Mouse (Mus musculus) hindbrain, embryonic 15.5 days (tissue): ENCODE data around the gene Prkar1b. TPM values are rescaled to one million over a fixed set of nuclear protein-coding genes. Genes with fewer than 3 reads are reported as not detected.
A peak's percentile ranks its signal among the peaks of the same experiment; 100 is the strongest.

Experiments
- ATAC-seq: fragments of 200-750 bp; cut with Nextera tagmentation; 2 replicates; pipeline ENCODE4 v1.8.0; 2017; ENCODE audit warnings: low read depth, moderate number of reproducible peaks, moderate TSS enrichment; ENCODE audit not compliant: low FRiP score
- H3K27ac ChIP-seq: fragments of 300-500 bp; sonication (generic); replicated peaks from 2 replicates; pipeline ENCODE4 v1.5.1; 2015; ENCODE audit warnings: mild to moderate bottlenecking, inconsistent platforms
- H3K27me3 ChIP-seq: fragments of 300-500 bp; sonication (generic); 2 replicates; pipeline ENCODE4 v1.6.1; 2015; ENCODE audit warnings: control low read depth, inconsistent platforms
- H3K36me3 ChIP-seq: fragments of 300-500 bp; sonication (generic); 2 replicates; pipeline ENCODE4 v1.6.1; 2015; ENCODE audit warnings: control low read depth, inconsistent platforms
- H3K4me1 ChIP-seq: fragments of 300-500 bp; sonication (generic); replicated peaks from 2 replicates; pipeline ENCODE4 v1.6.1; 2015; ENCODE audit warnings: control low read depth, inconsistent platforms
- H3K4me2 ChIP-seq: fragments of 300-500 bp; sonication (generic); 2 replicates; pipeline ENCODE4 v1.6.1; 2015; ENCODE audit warnings: moderate library complexity, mild to moderate bottlenecking, inconsistent platforms
- H3K4me3 ChIP-seq: fragments of 300-500 bp; sonication (generic); 2 replicates; pipeline ENCODE4 v1.5.1; 2015; ENCODE audit warnings: mild to moderate bottlenecking, inconsistent platforms
- H3K9ac ChIP-seq: fragments of 300-500 bp; sonication (generic); 2 replicates; pipeline ENCODE4 v1.6.1; 2015; ENCODE audit warnings: inconsistent platforms
- H3K9me3 ChIP-seq: fragments of 300-500 bp; sonication (generic); 2 replicates; pipeline ENCODE4 v1.6.1; 2016; ENCODE audit warnings: control low read depth, inconsistent platforms
- WGBS: fragments of 180-500 bp; shearing (Covaris S2); methylation state at CpG from one replicate; pipeline ENCODE4 v1.1.7; 2015; 5-methylcytosine and 5-hydroxymethylcytosine counted together
- polyA plus RNA-seq: library from polyadenylated mRNA; unstranded; fragments of >200 nt; fragmentation: Nextera tagmentation; extraction: Ambion mirVana; gene quantifications from 2 replicates; pipeline ENCODE4 v1.2.1, GENCODE M21; 2015

The Prkar1b gene
- polyA plus RNA-seq, 1 experiment from 2014 or later = 294 TPM

DNA sequence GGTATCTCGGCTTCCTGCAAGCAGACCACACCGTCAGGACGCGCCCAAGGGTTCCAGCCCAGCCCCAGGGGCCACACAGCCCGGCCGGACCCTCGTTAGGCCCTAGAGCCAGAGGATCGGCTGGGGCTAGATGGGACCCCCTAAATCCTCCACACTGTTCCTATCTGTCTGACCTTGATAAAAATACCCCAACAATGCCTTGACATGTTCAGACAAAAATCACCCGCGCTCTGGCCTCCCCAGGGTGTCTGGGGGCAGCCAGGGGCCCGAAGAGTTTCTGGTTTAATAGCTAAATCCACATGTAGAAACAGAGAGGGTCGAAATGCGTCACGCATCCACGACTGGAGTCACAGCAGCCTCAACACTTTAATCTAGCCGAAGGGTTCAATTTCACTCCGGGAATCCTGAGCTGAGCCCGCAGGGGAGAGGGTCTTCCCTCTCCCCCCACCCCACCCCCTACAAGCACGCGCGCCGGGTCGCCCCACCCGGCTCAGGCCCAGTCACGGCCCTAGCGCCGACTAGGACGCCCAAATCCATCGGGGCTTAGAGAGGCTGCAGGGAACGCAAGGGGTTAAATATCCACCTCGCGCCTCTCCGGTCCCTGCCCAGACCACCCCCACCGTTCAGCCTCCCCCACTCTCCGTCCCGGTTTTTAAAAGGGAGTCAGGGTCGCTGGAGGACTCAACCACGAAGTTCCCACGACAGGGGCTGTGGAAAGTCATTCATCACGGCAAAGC lies 156.3 kb downstream of the Prkar1b start:
- ATAC-seq = no peak
- H3K9me3 ChIP-seq = no peaks in the 10 kb centered on the region
- WGBS = under 1% methylated on average over 40 of the region's 40 CpGs
- peaks cover 39% of the 10 kb centered on the region for H3K27me3 ChIP-seq
- peaks cover 63% of the 10 kb centered on the region for H3K4me1 ChIP-seq
- peak overlapping the region; percentile 95 for H3K4me2 ChIP-seq
- no peaks in the 10 kb centered on the region for H3K36me3 ChIP-seq
- H3K9ac ChIP-seq = peak overlapping the region; percentile 87
- peak overlapping the region; percentile 75 for H3K4me3 ChIP-seq
- 0 out of 2 replicates have a peak overlapping the region, but pooled peaks have one; percentile 41 for H3K27ac ChIP-seq

GRCm38 (mm10) chr5:138992611-138993370 lies 157.0 kb downstream of the Prkar1b start:
- H3K9ac ChIP-seq = peak overlapping the region; percentile 87
- H3K4me2 ChIP-seq = peak overlapping the region; percentile 95
- no peak overlapping the region for H3K27ac ChIP-seq
- H3K36me3 ChIP-seq = no peaks in the 10 kb centered on the region
- 2% methylated on average over 59 of the region's 59 CpGs for WGBS
- peaks cover 32% of the 10 kb centered on the region for H3K27me3 ChIP-seq
- no peak for ATAC-seq
- peaks cover 63% of the 10 kb centered on the region for H3K4me1 ChIP-seq
- H3K4me3 ChIP-seq = peak overlapping the region; percentile 75
- no peaks in the 10 kb centered on the region for H3K9me3 ChIP-seq

- Histone ChIP-seq H3K9me3 (no peaks in the 10 kb centered on the region), H3K36me3 (no peaks in the 10 kb centered on the region), H3K27ac (no peak overlapping the region), H3K9ac (no peak overlapping the region), H3K4me3 (no peak overlapping the region), H3K27me3 (peaks cover 23% of the 10 kb centered on the region), H3K4me1 (peaks cover 53% of the 10 kb centered on the region), H3K4me2 (no peak overlapping the region)
- no peak for ATAC-seq
- 44% methylated on average over 4 of the region's 4 CpGs for WGBS
Observed at GRCm38 (mm10) chr5:138991734-138992133, 158.1 kb downstream of the Prkar1b start.

- H3K4me2 ChIP-seq = no peak overlapping the region
- H3K27me3 ChIP-seq = peaks cover 20% of the 10 kb centered on the region
- 56% methylated on average over 7 of the region's 7 CpGs for WGBS
- peaks cover 8% of the 10 kb centered on the region; the same call in 1 of the 2 replicates for H3K36me3 ChIP-seq
- H3K4me3 ChIP-seq = no peak overlapping the region
- no peaks in the 10 kb centered on the region for H3K9me3 ChIP-seq
- H3K4me1 ChIP-seq = peaks cover 44% of the 10 kb centered on the region
- no peak for ATAC-seq
- no peak overlapping the region for H3K9ac ChIP-seq
- H3K27ac ChIP-seq = no peak overlapping the region
Observed at GRCm38 (mm10) chr5:138990659-138991380, 159.0 kb downstream of the Prkar1b start.

- 63% methylated on average over 6 of the region's 6 CpGs for WGBS
- Histone ChIP-seq H3K4me2 (no peak overlapping the region), H3K27me3 (peaks cover 20% of the 10 kb centered on the region), H3K9ac (no peak overlapping the region), H3K9me3 (no peaks in the 10 kb centered on the region), H3K4me1 (peaks cover 42% of the 10 kb centered on the region), H3K4me3 (no peak overlapping the region), H3K36me3 (peaks cover 21% of the 10 kb centered on the region; the same call in 1 of the 2 replicates), H3K27ac (no peak overlapping the region)
- no peak for ATAC-seq
Observed at GRCm38 (mm10) chr5:138989567-138989966, 160.2 kb downstream of the Prkar1b start.

DNA sequence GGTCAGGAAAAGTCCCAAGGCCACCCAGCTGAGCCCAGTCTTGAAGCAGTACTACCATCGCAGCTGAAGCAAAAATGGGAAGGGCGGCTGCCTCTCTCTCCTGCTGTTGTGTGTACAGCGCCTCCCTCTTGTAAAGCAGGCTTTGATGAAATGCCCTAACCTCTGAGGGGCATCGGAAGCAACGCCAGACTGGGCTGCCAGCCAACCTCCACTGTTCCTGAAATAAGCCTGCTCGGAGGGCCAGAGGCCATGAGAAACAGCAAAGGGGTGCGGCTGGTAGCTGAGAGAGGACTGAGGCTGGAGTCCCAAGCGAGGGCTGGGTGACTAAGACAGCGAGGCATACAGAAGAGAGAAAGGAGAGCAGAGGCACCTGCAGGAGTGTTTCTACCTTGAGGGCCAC lies 161.0 kb downstream of the Prkar1b start:
- Histone ChIP-seq H3K27ac (no peak overlapping the region), H3K4me2 (no peak overlapping the region), H3K36me3 (peaks cover 26% of the 10 kb centered on the region; the same call in 1 of the 2 replicates), H3K27me3 (peaks cover 20% of the 10 kb centered on the region), H3K4me3 (no peak overlapping the region), H3K4me1 (peaks cover 34% of the 10 kb centered on the region), H3K9me3 (no peaks in the 10 kb centered on the region), H3K9ac (no peak overlapping the region)
- peak; percentile 7; the same call in 1 of the 2 replicates for ATAC-seq
- WGBS = 32% methylated on average over 9 of the region's 9 CpGs

- 54% methylated on average over 10 of the region's 10 CpGs for WGBS
- Histone ChIP-seq H3K36me3 (peaks cover 26% of the 10 kb centered on the region; the same call in 1 of the 2 replicates), H3K27me3 (peaks cover 20% of the 10 kb centered on the region), H3K4me3 (no peak overlapping the region), H3K4me1 (peaks cover 26% of the 10 kb centered on the region), H3K27ac (no peak overlapping the region), H3K9me3 (no peaks in the 10 kb centered on the region), H3K9ac (no peak overlapping the region), H3K4me2 (no peak overlapping the region)
- ATAC-seq = peak; percentile 57; the same call in 1 of the 2 replicates
Observed at GRCm38 (mm10) chr5:138987994-138988393, 161.8 kb downstream of the Prkar1b start.

DNA sequence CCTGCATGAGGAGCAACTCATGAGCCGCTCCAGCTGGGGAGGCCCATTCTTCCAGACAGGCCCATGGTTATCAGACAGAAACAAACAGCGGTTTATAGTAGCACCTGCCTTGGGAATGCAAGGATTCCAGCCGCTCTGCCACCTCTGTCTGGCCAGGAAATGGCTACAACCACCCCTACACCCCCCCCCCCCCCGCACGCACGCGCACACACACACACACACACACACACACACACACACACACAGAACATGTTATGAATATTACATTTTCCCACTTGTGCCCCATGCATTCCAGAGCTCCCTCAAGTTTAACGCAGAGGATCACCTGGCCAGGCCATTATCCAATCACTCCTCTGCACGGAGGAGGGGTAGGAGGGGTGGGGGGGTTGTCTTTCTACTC lies 167.9 kb downstream of the Prkar1b start:
- no peaks in the 10 kb centered on the region for H3K9me3 ChIP-seq
- H3K27ac ChIP-seq = no peak overlapping the region
- 90% methylated on average over 8 of the region's 9 CpGs for WGBS
- no peaks in the 10 kb centered on the region for H3K27me3 ChIP-seq
- peaks cover 26% of the 10 kb centered on the region; the same call in 1 of the 2 replicates for H3K36me3 ChIP-seq
- no peak for ATAC-seq
- no peak overlapping the region for H3K4me2 ChIP-seq
- H3K4me3 ChIP-seq = no peak overlapping the region
- no peak overlapping the region for H3K9ac ChIP-seq
- no peaks in the 10 kb centered on the region; the same call in 1 of the 2 replicates for H3K4me1 ChIP-seq

GRCm38 (mm10) chr5:138980608-138981007 lies 169.2 kb downstream of the Prkar1b start:
- no peak overlapping the region for H3K4me3 ChIP-seq
- no peak for ATAC-seq
- H3K4me1 ChIP-seq = no peaks in the 10 kb centered on the region; the same call in 1 of the 2 replicates
- WGBS = 88% methylated on average over 9 of the region's 9 CpGs
- H3K36me3 ChIP-seq = peaks cover 16% of the 10 kb centered on the region; the same call in 1 of the 2 replicates
- H3K4me2 ChIP-seq = no peak overlapping the region
- H3K27ac ChIP-seq = no peak overlapping the region
- H3K27me3 ChIP-seq = no peaks in the 10 kb centered on the region
- H3K9ac ChIP-seq = no peak overlapping the region
- no peaks in the 10 kb centered on the region for H3K9me3 ChIP-seq

DNA sequence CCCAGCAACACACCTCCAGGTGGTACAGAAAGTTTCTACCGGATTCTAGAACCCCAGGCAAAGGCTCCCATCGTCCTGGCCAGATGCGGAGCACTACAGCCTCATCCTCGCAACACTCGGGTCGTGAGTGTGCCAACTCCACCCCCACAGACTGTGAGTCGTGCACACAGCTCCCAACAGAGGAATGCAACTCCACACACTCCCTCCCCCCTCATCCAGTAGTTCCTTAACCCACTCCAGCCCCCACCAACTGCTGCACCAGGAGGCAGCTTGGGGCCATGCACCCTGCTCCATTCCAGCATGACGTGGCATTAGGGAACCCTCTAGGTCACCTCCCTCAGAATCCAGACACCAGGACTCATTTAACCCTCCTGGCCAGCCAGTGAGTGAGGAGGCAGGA lies 170.0 kb downstream of the Prkar1b start:
- WGBS = 82% methylated on average over 8 of the region's 8 CpGs

GRCm38 (mm10) chr5:138977759-138978158 lies 172.0 kb downstream of the Prkar1b start:
- no peaks in the 10 kb centered on the region; the same call in 1 of the 2 replicates for H3K4me1 ChIP-seq
- H3K36me3 ChIP-seq = no peaks in the 10 kb centered on the region
- no peak overlapping the region for H3K4me2 ChIP-seq
- no peak overlapping the region for H3K27ac ChIP-seq
- no peak overlapping the region for H3K9ac ChIP-seq
- WGBS = 54% methylated on average over 3 of the region's 3 CpGs
- H3K4me3 ChIP-seq = no peak overlapping the region
- ATAC-seq = no peak
- no peaks in the 10 kb centered on the region for H3K27me3 ChIP-seq
- H3K9me3 ChIP-seq = no peaks in the 10 kb centered on the region

More for the DNA sequence above, 170.0 kb downstream of the Prkar1b start:
- Histone ChIP-seq H3K27ac (no peak overlapping the region), H3K4me1 (no peaks in the 10 kb centered on the region; the same call in 1 of the 2 replicates), H3K4me3 (no peak overlapping the region), H3K9me3 (no peaks in the 10 kb centered on the region), H3K27me3 (no peaks in the 10 kb centered on the region), H3K36me3 (0 out of 2 replicates have a peak, but pooled peaks cover 9% of the 10 kb centered on the region), H3K4me2 (no peak overlapping the region), H3K9ac (no peak overlapping the region)
- ATAC-seq = no peak
